ENCODE assay signal across 9 mouse cellular contexts in genomic region chr2:18053951-18054530, GRCm38 (mm10). TPM values are rescaled to one million over a fixed set of nuclear protein-coding genes. Genes with fewer than 3 reads are reported as not detected.
A peak's percentile ranks its signal among the peaks of the same experiment; 100 is the strongest.
DNase-seq lines count a peak whose midpoint lies in the region; ATAC-seq lines count a peak whose summit lies in the region.
"Had no signal": no experiment of that assay in that cellular context is flagged by ENCODE, and none has a peak within 500 bp of the region (broad histone marks: within the 10 kb centered on the region; RNA-seq: fewer than 3 reads in every experiment).

No protein-coding gene starts in this region.

- H3K9me3 ChIP-seq in hindbrain, embryonic 16.5 days (ENCODE audit: control insufficient read depth, low read length): no peaks in the 10 kb centered on the region
- no peaks in the 10 kb centered on the region for H3K9me3 ChIP-seq in midbrain, embryonic 13.5 days

- DNase-seq in embryo, embryonic 10.5 days (ENCODE audit: low spot score): peak; percentile 57
- no peak for DNase-seq in embryo, embryonic 10 days (ENCODE audit: low spot score)
- DNase-seq in adrenal gland, adult 8-10 months: peak; percentile 74
- peak; percentile 56 for DNase-seq in gastrocnemius, postnatal 14 days
- no peak for DNase-seq in yolk sac, embryonic 10.5 days (ENCODE audit: low spot score)
- no peak for DNase-seq in thymus, postnatal 25 days

- intact Hi-C loops in gastrocnemius, postnatal 14 days (cut with DNase I; ENCODE audit: low total_unique reads): no loop called here

- no peaks in the 10 kb centered on the region for H3K36me3 ChIP-seq in hindbrain, embryonic 16.5 days (ENCODE audit: control insufficient read depth, insufficient read depth, low read length)
- no peaks in the 10 kb centered on the region for H3K36me3 ChIP-seq in midbrain, embryonic 13.5 days

- WGBS in hindbrain, embryonic 16.5 days: 46% methylated on average over 2 of the region's 2 CpGs
- WGBS in midbrain, embryonic 13.5 days: 6% methylated on average over 2 of the region's 2 CpGs

- no peak for ATAC-seq in hindbrain, embryonic 16.5 days
- no peak for ATAC-seq in midbrain, embryonic 13.5 days

- H3K4me3 ChIP-seq in hindbrain, embryonic 16.5 days (ENCODE audit: low read length): no peak overlapping the region
- no peak overlapping the region for H3K4me3 ChIP-seq in midbrain, embryonic 13.5 days (replicated peaks)

- H3K9ac ChIP-seq in hindbrain, embryonic 16.5 days (ENCODE audit: low read depth, low read length): no peak overlapping the region
- H3K9ac ChIP-seq in midbrain, embryonic 13.5 days (replicated peaks): peak overlapping the region; percentile 16; the same call in 1 of the 2 replicates
- H3K9ac ChIP-seq: liver, embryonic 14.5 days had no signal

- 0 out of 2 replicates have a peak overlapping the region, but pooled peaks have one; percentile 48 for H3K27ac ChIP-seq in hindbrain, embryonic 16.5 days (ENCODE audit: low read depth, low read length)
- peak overlapping the region; percentile 99 for H3K27ac ChIP-seq in midbrain, embryonic 13.5 days
- H3K27ac ChIP-seq: liver, embryonic 14.5 days had no signal

- peaks cover 18% of the 10 kb centered on the region for H3K4me1 ChIP-seq in hindbrain, embryonic 16.5 days (ENCODE audit: control insufficient read depth, insufficient read depth, low read depth, low read length)
- H3K4me1 ChIP-seq in midbrain, embryonic 13.5 days (replicated peaks): peaks cover 69% of the 10 kb centered on the region

- H3K27me3 ChIP-seq in hindbrain, embryonic 16.5 days (replicated peaks; ENCODE audit: control insufficient read depth, insufficient read depth, low read length): no peaks in the 10 kb centered on the region
- no peaks in the 10 kb centered on the region for H3K27me3 ChIP-seq in midbrain, embryonic 13.5 days

- H3K4me2 ChIP-seq in hindbrain, embryonic 16.5 days (ENCODE audit: low read length): no peak overlapping the region
- H3K4me2 ChIP-seq in midbrain, embryonic 13.5 days (replicated peaks): peak overlapping the region; percentile 90

RNA-seq across cellular contexts. Expression of gene Mllt10, which starts 1.0 kb away (rescaled TPM):
- total RNA-seq in adrenal gland, adult 8-10 months (2022): 10 to 100 TPM; 38.8 to 84.1 (median 45.1) TPM
- total RNA-seq in gastrocnemius, postnatal 14 days (2021): 10 to 100 TPM; 19.0 to 20.5 TPM
- polyA plus RNA-seq in hindbrain, embryonic 16.5 days (2015; fragmentation: Nextera tagmentation; extraction: Ambion mirVana): 37.5 and 42.9 TPM in 2 replicates
- polyA plus RNA-seq in midbrain, embryonic 13.5 days (2015; fragmentation: Nextera tagmentation; extraction: Ambion mirVana): 69.6 and 75.2 TPM in 2 replicates

RNA-seq across cellular contexts. Expression of gene Skida1, which starts 5.2 kb away (rescaled TPM):
- 1 to 10 TPM; 2.0 to 5.2 (median 3.5) TPM for total RNA-seq in adrenal gland, adult 8-10 months (2022)
- total RNA-seq in gastrocnemius, postnatal 14 days (2021): 1 to 10 TPM in 1 of 2 experiments, under 1 TPM in 1; 1.00 to 1.0 TPM
- 4.4 and 5.8 TPM in 2 replicates for polyA plus RNA-seq in hindbrain, embryonic 16.5 days (2015; fragmentation: Nextera tagmentation; extraction: Ambion mirVana)
- polyA plus RNA-seq in midbrain, embryonic 13.5 days (2015; fragmentation: Nextera tagmentation; extraction: Ambion mirVana): 17.8 and 18.3 TPM in 2 replicates

RNA-seq across cellular contexts. Expression of gene A930004D18Rik, which starts 16.5 kb away (rescaled TPM):
- total RNA-seq in adrenal gland, adult 8-10 months (2022): 1 to 10 TPM; 1.1 to 2.4 (median 1.4) TPM
- 1 to 10 TPM in 1 of 2 experiments, under 1 TPM in 1; 0.89 to 1.1 TPM for total RNA-seq in gastrocnemius, postnatal 14 days (2021)
- polyA plus RNA-seq in hindbrain, embryonic 16.5 days (2015; fragmentation: Nextera tagmentation; extraction: Ambion mirVana): 6.1 and 8.2 TPM in 2 replicates
- 14.7 and 17.1 TPM in 2 replicates for polyA plus RNA-seq in midbrain, embryonic 13.5 days (2015; fragmentation: Nextera tagmentation; extraction: Ambion mirVana)

RNA-seq across cellular contexts. Expression of gene H2al2a, which starts 57.3 kb away (rescaled TPM):
- not detected for total RNA-seq in adrenal gland, adult 8-10 months (2022)
- total RNA-seq in gastrocnemius, postnatal 14 days (2021): not detected
- polyA plus RNA-seq in hindbrain, embryonic 16.5 days (2015; fragmentation: Nextera tagmentation; extraction: Ambion mirVana): not detected in 2 replicates
- not detected in 2 replicates for polyA plus RNA-seq in midbrain, embryonic 13.5 days (2015; fragmentation: Nextera tagmentation; extraction: Ambion mirVana)
- polyA plus RNA-seq: liver, embryonic 14.5 days had no signal

Comparison
In these comparisons a context has a peak if more than half of its experiments do, and no peak if none do; other contexts are left out.
1. DNase-seq: peak in embryo, embryonic 10.5 days (single experiment), adrenal gland, adult 8-10 months (single experiment) and gastrocnemius, postnatal 14 days (single experiment); none in embryo, embryonic 10 days (single experiment), yolk sac, embryonic 10.5 days (single experiment) and thymus, postnatal 25 days (single experiment).